Mouse (Mus musculus): Measurements from ENCODE around the gene Chrna5.

GRCm38 (mm10) chr9:54942071-54942470 is 38.6 kb upstream of the Chrna5 start:
- TF ChIP-seq CTCF (IDR thresholded peaks at IDR 0.05; ENCODE audit: low read depth) (no peak), EP300 (optimal IDR thresholded peaks at IDR 0.05) (no peak)

Data from stomach, postnatal 0 days (tissue).